Mouse (Mus musculus) adrenal gland (tissue): ENCODE results near the gene Gm29289.
"Not testable (repeated sequence)": the region's sequence is repeated elsewhere in the genome, so short reads cannot be mapped to it uniquely, and the experiment has no call there.

Source experiments
- intact Hi-C: fragments of 180-260 bp; cut with DNase I; formaldehyde crosslinking; loops from one replicate; pipeline ENCODE4 v1.15.1; 2025
- long read RNA-seq, 2 experiments: library from polyadenylated mRNA; unstranded; transcript quantifications; one replicate each; pipeline ENCODE4 v2.0.0; 2020; ENCODE audit warnings: borderline replicate concordance in 1 of 2; ENCODE audit not compliant: insufficient replicate concordance in 1 of 2

The Gm29289 gene
- long read RNA-seq, experiment 1, result 0 reads
- long read RNA-seq, experiment 2, result 0 reads

GRCm38 (mm10) chrY:2932282-2932681 lies at the start of gene Gm29289:
Gene Gm29289, plus strand, starts transcription at chrY:2932582.
- intact Hi-C loops, result not testable (repeated sequence)

DNA sequence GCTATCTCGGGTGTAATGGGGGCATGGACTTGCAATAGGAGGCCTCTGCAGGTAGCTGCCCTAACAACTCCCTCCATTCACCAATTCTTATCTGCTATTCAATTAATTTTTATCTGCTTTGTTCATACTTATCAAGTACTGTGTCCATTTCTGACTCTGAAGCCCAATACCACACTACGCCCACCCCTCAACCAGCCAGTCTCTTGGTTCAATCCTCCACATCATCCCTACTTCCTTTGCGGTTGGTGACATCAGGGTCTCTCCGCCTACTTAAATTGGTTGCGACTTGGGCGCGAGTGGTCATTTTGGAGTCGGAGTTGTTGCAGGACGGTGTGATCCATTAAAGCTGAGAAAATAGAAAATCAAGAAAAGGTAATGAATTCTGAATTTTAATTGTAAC lies 31.7 kb upstream of the Gm29289 start, which contains the start of gene Gm10352:
TSS of gene Gm10352 (plus strand) at position 301 of the 400 bp plus-strand sequence.
- intact Hi-C loops, result not testable (repeated sequence)
